Mouse (Mus musculus) stomach, embryonic 16.5 days (tissue): ENCODE measurements around the gene Vps41. TPM values are rescaled to one million over a fixed set of nuclear protein-coding genes. Genes with fewer than 3 reads are reported as not detected.

Experiments used
- ATAC-seq: fragments of 200-750 bp; cut with Nextera tagmentation; 2 replicates; pipeline ENCODE4 v1.8.0; 2017; ENCODE audit warnings: moderate number of reproducible peaks, moderate TSS enrichment; ENCODE audit not compliant: insufficient read depth, low FRiP score
- H3K27ac ChIP-seq: fragments of 300-500 bp; sonication (generic); 2 replicates; pipeline ENCODE4 v1.5.1; 2014; ENCODE audit warnings: low read length
- H3K27me3 ChIP-seq: fragments of 300-500 bp; sonication (generic); 2 replicates; pipeline ENCODE4 v1.6.1; 2014; ENCODE audit warnings: low read length, control low read depth, mixed read lengths; ENCODE audit not compliant: control insufficient read depth, insufficient read depth
- H3K36me3 ChIP-seq: fragments of 300-500 bp; sonication (generic); 2 replicates; pipeline ENCODE4 v1.6.1; 2014; ENCODE audit warnings: low read length; ENCODE audit not compliant: control insufficient read depth, insufficient read depth
- H3K4me1 ChIP-seq: fragments of 300-500 bp; sonication (generic); 2 replicates; pipeline ENCODE4 v1.6.1; 2014; ENCODE audit warnings: low read length, control low read depth, mixed read lengths; ENCODE audit not compliant: control insufficient read depth, insufficient read depth
- H3K4me2 ChIP-seq: fragments of 300-500 bp; sonication (generic); 2 replicates; pipeline ENCODE4 v1.6.1; 2014; ENCODE audit warnings: low read depth, low read length, mixed read lengths
- H3K4me3 ChIP-seq: fragments of 300-500 bp; sonication (generic); replicated peaks from 2 replicates; pipeline ENCODE4 v1.5.1; 2014; ENCODE audit warnings: mild to moderate bottlenecking, low read length
- H3K9ac ChIP-seq: fragments of 300-500 bp; sonication (generic); 2 replicates; pipeline ENCODE4 v1.6.1; 2014; ENCODE audit warnings: low read length
- H3K9me3 ChIP-seq: fragments of 300-500 bp; sonication (generic); replicated peaks from 2 replicates; pipeline ENCODE4 v1.6.1; 2016; ENCODE audit warnings: low read length, control low read depth; ENCODE audit not compliant: control insufficient read depth
- WGBS: fragments of 180-500 bp; shearing (Covaris S2); extraction: QIAGEN DNeasy Blood & Tissue Kit; methylation state at CpG from one replicate; pipeline ENCODE4 v1.1.7; 2014; 5-methylcytosine and 5-hydroxymethylcytosine counted together
- polyA plus RNA-seq: library from polyadenylated mRNA; unstranded; fragments of >200 nt; fragmentation: Nextera tagmentation; extraction: Ambion mirVana; gene quantifications from 2 replicates; pipeline ENCODE4 v1.2.1, GENCODE M21; 2015

The Vps41 gene
- polyA plus RNA-seq, 1 experiment from 2014 or later = 62.5 TPM

- H3K27me3 ChIP-seq = no peaks in the 10 kb centered on the region
- 82% methylated on average over 5 of the region's 5 CpGs for WGBS
- H3K4me3 ChIP-seq = no peak overlapping the region
- H3K4me2 ChIP-seq = no peak overlapping the region
- no peaks in the 10 kb centered on the region for H3K9me3 ChIP-seq
- no peaks in the 10 kb centered on the region for H3K36me3 ChIP-seq
- ATAC-seq = no peak
- no peak overlapping the region for H3K9ac ChIP-seq
- peaks cover 11% of the 10 kb centered on the region; the same call in 1 of the 2 replicates for H3K4me1 ChIP-seq
- no peak overlapping the region for H3K27ac ChIP-seq
These were observed 151.7 kb downstream of the Vps41 start for GRCm38 (mm10) chr13:18868825-18869224.

DNA sequence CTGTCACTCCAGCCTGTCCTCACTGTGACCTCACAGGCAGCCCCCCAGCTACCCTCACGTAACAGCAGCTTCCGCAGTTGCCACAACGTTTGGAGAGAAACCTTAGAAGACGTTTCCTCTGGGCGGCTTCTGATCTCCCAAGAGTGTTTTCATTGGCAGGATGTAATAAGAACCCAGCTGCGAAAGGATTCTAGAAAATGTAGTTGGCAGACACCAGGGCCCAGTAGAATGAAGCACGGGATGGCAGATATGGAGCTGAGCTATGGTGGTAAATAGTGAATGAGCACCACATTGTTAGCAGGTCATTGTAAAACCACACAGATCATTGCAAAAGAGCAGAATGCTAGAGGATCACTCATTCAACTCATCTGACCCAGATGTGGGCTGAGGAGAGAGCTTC lies 158.2 kb downstream of the Vps41 start:
- Histone ChIP-seq H3K4me1 (no peaks in the 10 kb centered on the region), H3K27me3 (no peaks in the 10 kb centered on the region), H3K9ac (no peak overlapping the region), H3K27ac (no peak overlapping the region), H3K36me3 (no peaks in the 10 kb centered on the region), H3K4me3 (no peak overlapping the region), H3K4me2 (no peak overlapping the region), H3K9me3 (no peaks in the 10 kb centered on the region)
- no peak for ATAC-seq
- 41% methylated on average over 7 of the region's 7 CpGs for WGBS

DNA sequence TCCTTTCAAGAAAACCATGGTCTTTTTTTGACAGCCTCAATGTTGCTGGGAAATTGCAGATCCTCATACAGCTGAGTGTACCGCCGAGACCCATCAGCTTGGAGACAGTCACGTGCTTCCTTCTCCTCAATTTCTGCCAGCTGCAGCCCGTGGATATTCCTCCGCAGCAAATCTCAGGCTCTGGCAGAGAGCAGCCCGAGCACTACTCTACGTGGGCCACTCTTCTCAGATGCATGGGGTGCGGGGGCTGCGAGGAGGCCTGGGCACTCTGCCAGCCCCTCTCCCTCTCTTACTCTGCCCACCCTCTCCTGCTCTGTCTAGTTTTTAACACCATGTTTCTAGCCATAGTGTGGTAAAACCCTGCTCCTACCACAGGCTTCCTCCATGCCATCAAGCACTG lies 175.8 kb downstream of the Vps41 start:
- H3K27me3 ChIP-seq = no peaks in the 10 kb centered on the region
- ATAC-seq = peak; percentile 68; the same call in 1 of the 2 replicates
- no peak overlapping the region for H3K9ac ChIP-seq
- no peaks in the 10 kb centered on the region for H3K4me1 ChIP-seq
- 49% methylated on average over 9 of the region's 9 CpGs for WGBS
- H3K36me3 ChIP-seq = no peaks in the 10 kb centered on the region
- no peaks in the 10 kb centered on the region for H3K9me3 ChIP-seq
- H3K4me2 ChIP-seq = no peak overlapping the region
- H3K4me3 ChIP-seq = no peak overlapping the region
- no peak overlapping the region for H3K27ac ChIP-seq

DNA sequence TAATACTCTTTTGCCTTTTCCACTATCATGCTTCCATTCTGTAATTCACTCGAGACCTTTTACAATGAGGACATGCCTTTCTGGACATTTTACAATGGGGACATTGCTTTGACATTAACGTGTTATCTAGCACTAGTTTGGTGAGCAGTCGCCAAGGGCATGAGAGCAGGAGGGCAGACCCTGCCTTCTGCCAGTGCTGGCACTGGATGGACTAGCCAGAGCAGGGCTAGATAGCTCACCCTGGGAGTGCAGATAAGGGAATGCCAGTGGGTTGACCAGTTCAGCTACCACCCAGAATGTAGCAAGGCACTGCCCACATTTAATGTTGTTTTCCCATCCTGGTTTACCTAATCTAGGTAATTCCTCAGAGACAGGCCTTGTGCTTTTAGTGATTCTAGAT lies 179.7 kb downstream of the Vps41 start:
- no peak overlapping the region for H3K27ac ChIP-seq
- 83% methylated on average over 3 of the region's 3 CpGs for WGBS
- H3K4me1 ChIP-seq = no peaks in the 10 kb centered on the region
- H3K9ac ChIP-seq = no peak overlapping the region
- H3K27me3 ChIP-seq = no peaks in the 10 kb centered on the region
- ATAC-seq = no peak
- H3K4me3 ChIP-seq = no peak overlapping the region
- no peaks in the 10 kb centered on the region for H3K9me3 ChIP-seq
- H3K36me3 ChIP-seq = no peaks in the 10 kb centered on the region
- H3K4me2 ChIP-seq = no peak overlapping the region

DNA sequence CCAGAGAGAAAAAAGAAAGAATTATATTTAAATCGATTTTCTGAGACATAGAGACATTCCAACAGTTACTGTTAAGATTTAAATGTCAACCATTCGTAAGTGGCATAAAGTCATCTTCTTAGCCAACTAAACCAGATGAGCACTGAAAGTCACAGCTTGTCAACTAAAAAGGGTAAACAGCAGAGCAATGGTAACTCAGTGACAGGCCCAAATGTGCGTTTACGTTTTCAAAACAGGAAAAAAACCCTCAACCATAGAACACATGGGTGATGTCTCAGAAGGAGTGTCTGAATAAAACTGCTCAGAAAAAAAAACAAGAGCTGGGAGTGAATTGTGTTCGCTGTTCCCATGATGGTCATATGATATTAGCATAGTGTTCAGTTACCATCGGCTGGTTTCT lies 186.5 kb downstream of the Vps41 start:
- no peak overlapping the region for H3K4me2 ChIP-seq
- H3K36me3 ChIP-seq = no peaks in the 10 kb centered on the region
- no peaks in the 10 kb centered on the region for H3K4me1 ChIP-seq
- H3K4me3 ChIP-seq = no peak overlapping the region
- WGBS = 85% methylated on average over 6 of the region's 6 CpGs
- no peak overlapping the region for H3K9ac ChIP-seq
- no peak for ATAC-seq
- H3K9me3 ChIP-seq = no peaks in the 10 kb centered on the region
- H3K27me3 ChIP-seq = no peaks in the 10 kb centered on the region
- H3K27ac ChIP-seq = no peak overlapping the region

DNA sequence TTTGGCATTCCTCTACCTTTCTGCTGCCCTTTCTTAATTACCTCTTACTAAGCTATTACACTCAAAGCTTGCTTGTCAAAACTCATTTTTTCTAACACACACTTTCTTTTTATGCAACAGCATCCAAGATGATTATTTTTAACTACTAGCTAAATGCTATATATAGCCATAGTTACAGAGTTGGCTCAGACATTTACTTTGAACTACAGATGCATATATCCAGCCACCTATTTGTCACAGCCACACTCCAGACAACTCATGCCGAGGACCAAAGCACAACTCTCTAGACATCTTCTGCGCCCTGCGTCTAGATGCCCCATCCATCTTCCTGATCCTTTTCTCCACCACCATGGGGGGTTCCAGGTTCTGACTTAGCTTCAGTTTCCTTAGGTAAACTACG lies 197.7 kb downstream of the Vps41 start:
- Histone ChIP-seq H3K4me2 (no peak overlapping the region), H3K4me1 (no peaks in the 10 kb centered on the region), H3K36me3 (no peaks in the 10 kb centered on the region), H3K9ac (no peak overlapping the region), H3K27me3 (no peaks in the 10 kb centered on the region), H3K9me3 (no peaks in the 10 kb centered on the region), H3K4me3 (no peak overlapping the region), H3K27ac (no peak overlapping the region)
- no peak for ATAC-seq
- 71% methylated on average over 4 of the region's 4 CpGs for WGBS

Other genes with a start within 250 kb of the Vps41 start
- gene Amph, start 230.9 kb downstream of the Vps41 start, polyA plus RNA-seq = 2.0 and 2.2 TPM in 2 replicates